Mouse (Mus musculus) neural tube, embryonic 13.5 days (tissue): Measurements from ENCODE around the gene Erg. TPM values are rescaled to one million over a fixed set of nuclear protein-coding genes. Genes with fewer than 3 reads are reported as not detected.

Experiments
- ATAC-seq: fragments of 200-750 bp; cut with Nextera tagmentation; 2 replicates; pipeline ENCODE4 v1.8.0; 2017; ENCODE audit warnings: low read depth, mild to moderate bottlenecking, moderate TSS enrichment, moderate library complexity
- H3K27ac ChIP-seq: fragments of 300-500 bp; sonication (generic); replicated peaks from 2 replicates; pipeline ENCODE4 v1.5.1; 2015; ENCODE audit warnings: moderate library complexity, mild to moderate bottlenecking, inconsistent platforms
- H3K27me3 ChIP-seq: fragments of 300-500 bp; sonication (generic); 2 replicates; pipeline ENCODE4 v1.6.1; 2015; ENCODE audit warnings: mild to moderate bottlenecking, inconsistent platforms
- H3K36me3 ChIP-seq: fragments of 300-500 bp; sonication (generic); 2 replicates; pipeline ENCODE4 v1.6.1; 2015; ENCODE audit warnings: mild to moderate bottlenecking, inconsistent platforms
- H3K4me1 ChIP-seq: fragments of 300-500 bp; sonication (generic); replicated peaks from 2 replicates; pipeline ENCODE4 v1.6.1; 2015; ENCODE audit warnings: inconsistent platforms
- H3K4me2 ChIP-seq: fragments of 300-500 bp; sonication (generic); 2 replicates; pipeline ENCODE4 v1.6.1; 2015; ENCODE audit warnings: inconsistent platforms, mild to moderate bottlenecking, moderate library complexity
- H3K4me3 ChIP-seq: fragments of 300-500 bp; sonication (generic); 2 replicates; pipeline ENCODE4 v1.5.1; 2015; ENCODE audit warnings: mild to moderate bottlenecking, inconsistent platforms
- H3K9ac ChIP-seq: fragments of 300-500 bp; sonication (generic); 2 replicates; pipeline ENCODE4 v1.6.1; 2015; ENCODE audit warnings: moderate library complexity, mild to moderate bottlenecking, inconsistent platforms
- H3K9me3 ChIP-seq: fragments of 300-500 bp; sonication (generic); 2 replicates; pipeline ENCODE4 v1.6.1; 2016; ENCODE audit warnings: inconsistent platforms
- WGBS: fragments of 180-500 bp; shearing (Covaris S2); methylation state at CpG from one replicate; pipeline ENCODE4 v1.1.7; 2015; 5-methylcytosine and 5-hydroxymethylcytosine counted together
- polyA plus RNA-seq: library from polyadenylated mRNA; unstranded; fragments of >200 nt; fragmentation: Nextera tagmentation; extraction: Ambion mirVana; gene quantifications from 2 replicates; pipeline ENCODE4 v1.2.1, GENCODE M21; 2015

Gene Erg
- polyA plus RNA-seq, 1 experiment from 2014 or later, result 3.3 TPM

GRCm38 (mm10) chr16:95467893-95468292 lies 118.5 kb downstream of the Erg start:
- no peak overlapping the region for H3K4me3 ChIP-seq
- no peaks in the 10 kb centered on the region for H3K9me3 ChIP-seq
- H3K27me3 ChIP-seq, result no peaks in the 10 kb centered on the region
- no peak for ATAC-seq
- H3K4me1 ChIP-seq, result no peaks in the 10 kb centered on the region
- no peak overlapping the region for H3K4me2 ChIP-seq
- H3K9ac ChIP-seq, result no peak overlapping the region
- 92% methylated on average over 2 of the region's 2 CpGs for WGBS
- H3K27ac ChIP-seq, result no peak overlapping the region
- no peaks in the 10 kb centered on the region for H3K36me3 ChIP-seq

- H3K4me3 ChIP-seq, result no peak overlapping the region
- no peaks in the 10 kb centered on the region for H3K9me3 ChIP-seq
- H3K4me2 ChIP-seq, result no peak overlapping the region
- no peaks in the 10 kb centered on the region for H3K27me3 ChIP-seq
- WGBS, result 83% methylated on average over 1 of the region's 1 CpGs
- peak; percentile 75; the same call in 1 of the 2 replicates for ATAC-seq
- H3K4me1 ChIP-seq, result peaks cover 12% of the 10 kb centered on the region; the same call in 1 of the 2 replicates
- H3K36me3 ChIP-seq, result no peaks in the 10 kb centered on the region
- H3K27ac ChIP-seq, result no peak overlapping the region
- no peak overlapping the region for H3K9ac ChIP-seq
Observed at GRCm38 (mm10) chr16:95466548-95466947, 119.8 kb downstream of the Erg start.

GRCm38 (mm10) chr16:95464609-95465008 lies 121.8 kb downstream of the Erg start:
- no peak overlapping the region for H3K27ac ChIP-seq
- 76% methylated on average over 8 of the region's 8 CpGs for WGBS
- H3K4me3 ChIP-seq, result no peak overlapping the region
- H3K4me1 ChIP-seq, result peaks cover 13% of the 10 kb centered on the region; the same call in 1 of the 2 replicates
- no peak for ATAC-seq
- no peak overlapping the region for H3K4me2 ChIP-seq
- H3K27me3 ChIP-seq, result no peaks in the 10 kb centered on the region
- no peaks in the 10 kb centered on the region for H3K36me3 ChIP-seq
- H3K9me3 ChIP-seq, result no peaks in the 10 kb centered on the region
- no peak overlapping the region for H3K9ac ChIP-seq

GRCm38 (mm10) chr16:95463796-95464195 lies 122.6 kb downstream of the Erg start:
- Histone ChIP-seq H3K4me1 (peaks cover 13% of the 10 kb centered on the region; the same call in 1 of the 2 replicates), H3K9ac (no peak overlapping the region), H3K4me2 (no peak overlapping the region), H3K36me3 (no peaks in the 10 kb centered on the region), H3K4me3 (no peak overlapping the region), H3K9me3 (no peaks in the 10 kb centered on the region), H3K27me3 (no peaks in the 10 kb centered on the region), H3K27ac (no peak overlapping the region)
- 66% methylated on average over 6 of the region's 6 CpGs for WGBS
- ATAC-seq, result no peak

- Histone ChIP-seq H3K9me3 (no peaks in the 10 kb centered on the region), H3K4me2 (no peak overlapping the region), H3K4me1 (peaks cover 13% of the 10 kb centered on the region; the same call in 1 of the 2 replicates), H3K36me3 (no peaks in the 10 kb centered on the region), H3K27me3 (no peaks in the 10 kb centered on the region), H3K4me3 (no peak overlapping the region), H3K9ac (no peak overlapping the region), H3K27ac (no peak overlapping the region)
- no peak for ATAC-seq
- 84% methylated on average over 7 of the region's 7 CpGs for WGBS
Observed at GRCm38 (mm10) chr16:95461941-95462340, 124.5 kb downstream of the Erg start.

- Histone ChIP-seq H3K4me3 (no peak overlapping the region), H3K36me3 (no peaks in the 10 kb centered on the region), H3K4me1 (peaks cover 13% of the 10 kb centered on the region; the same call in 1 of the 2 replicates), H3K27ac (no peak overlapping the region), H3K9me3 (no peaks in the 10 kb centered on the region), H3K9ac (no peak overlapping the region), H3K27me3 (no peaks in the 10 kb centered on the region), H3K4me2 (no peak overlapping the region)
- 80% methylated on average over 2 of the region's 2 CpGs for WGBS
- no peak for ATAC-seq
Observed at GRCm38 (mm10) chr16:95460336-95460735, 126.1 kb downstream of the Erg start.

GRCm38 (mm10) chr16:95459325-95459691 lies 127.1 kb downstream of the Erg start:
- 81% methylated on average over 5 of the region's 5 CpGs for whole genome bisulfite sequencing
- H3K4me3 ChIP-seq, result no peak overlapping the region
- H3K27ac ChIP-seq, result no peak overlapping the region
- no peaks in the 10 kb centered on the region for H3K9me3 ChIP-seq
- H3K9ac ChIP-seq, result no peak overlapping the region
- H3K4me2 ChIP-seq, result no peak overlapping the region
- H3K4me1 ChIP-seq, result peaks cover 13% of the 10 kb centered on the region; the same call in 1 of the 2 replicates
- H3K27me3 ChIP-seq, result no peaks in the 10 kb centered on the region
- no peak for ATAC-seq
- no peaks in the 10 kb centered on the region for H3K36me3 ChIP-seq

- no peaks in the 10 kb centered on the region for H3K36me3 ChIP-seq
- H3K4me1 ChIP-seq, result peaks cover 13% of the 10 kb centered on the region; the same call in 1 of the 2 replicates
- peak overlapping the region; percentile 17 for H3K4me3 ChIP-seq
- H3K27me3 ChIP-seq, result no peaks in the 10 kb centered on the region
- WGBS, result 91% methylated on average over 17 of the region's 17 CpGs
- H3K27ac ChIP-seq, result peak overlapping the region; percentile 59
- H3K4me2 ChIP-seq, result no peak overlapping the region
- no peak for ATAC-seq
- H3K9me3 ChIP-seq, result no peaks in the 10 kb centered on the region
- no peak overlapping the region; the same call in 1 of the 2 replicates for H3K9ac ChIP-seq
Observed at GRCm38 (mm10) chr16:95458590-95459324, 127.6 kb downstream of the Erg start.

GRCm38 (mm10) chr16:95457006-95457405 lies 129.4 kb downstream of the Erg start:
- Histone ChIP-seq H3K4me1 (peaks cover 5% of the 10 kb centered on the region; the same call in 1 of the 2 replicates), H3K9me3 (no peaks in the 10 kb centered on the region), H3K9ac (0 out of 2 replicates have a peak overlapping the region, but pooled peaks have one; percentile 22), H3K27ac (no peak overlapping the region), H3K4me2 (no peak overlapping the region), H3K27me3 (no peaks in the 10 kb centered on the region), H3K4me3 (0 out of 2 replicates have a peak overlapping the region, but pooled peaks have one; percentile 17), H3K36me3 (no peaks in the 10 kb centered on the region)
- 85% methylated on average over 3 of the region's 3 CpGs for WGBS
- ATAC-seq, result no peak

GRCm38 (mm10) chr16:95455896-95456295 lies 130.5 kb downstream of the Erg start:
- H3K9ac ChIP-seq, result no peak overlapping the region
- ATAC-seq, result no peak
- no peaks in the 10 kb centered on the region for H3K9me3 ChIP-seq
- no peak overlapping the region for H3K27ac ChIP-seq
- no peak overlapping the region; the same call in 1 of the 2 replicates for H3K4me3 ChIP-seq
- no peaks in the 10 kb centered on the region for H3K36me3 ChIP-seq
- H3K27me3 ChIP-seq, result no peaks in the 10 kb centered on the region
- 87% methylated on average over 8 of the region's 8 CpGs for WGBS
- H3K4me1 ChIP-seq, result no peaks in the 10 kb centered on the region
- H3K4me2 ChIP-seq, result no peak overlapping the region

- no peak overlapping the region for H3K9ac ChIP-seq
- WGBS, result 86% methylated on average over 5 of the region's 5 CpGs
- no peaks in the 10 kb centered on the region for H3K9me3 ChIP-seq
- H3K4me1 ChIP-seq, result no peaks in the 10 kb centered on the region
- no peak overlapping the region for H3K27ac ChIP-seq
- H3K27me3 ChIP-seq, result no peaks in the 10 kb centered on the region
- H3K4me2 ChIP-seq, result no peak overlapping the region
- H3K36me3 ChIP-seq, result no peaks in the 10 kb centered on the region
- H3K4me3 ChIP-seq, result no peak overlapping the region
- ATAC-seq, result no peak
Observed at GRCm38 (mm10) chr16:95455461-95455860, 130.9 kb downstream of the Erg start.

- no peak overlapping the region for H3K9ac ChIP-seq
- no peak overlapping the region for H3K4me2 ChIP-seq
- H3K36me3 ChIP-seq, result no peaks in the 10 kb centered on the region
- no peak for ATAC-seq
- peaks cover 13% of the 10 kb centered on the region for H3K4me1 ChIP-seq
- no peaks in the 10 kb centered on the region for H3K27me3 ChIP-seq
- WGBS, result 85% methylated on average over 8 of the region's 8 CpGs
- no peak overlapping the region for H3K4me3 ChIP-seq
- no peaks in the 10 kb centered on the region for H3K9me3 ChIP-seq
- no peak overlapping the region for H3K27ac ChIP-seq
Observed at GRCm38 (mm10) chr16:95452411-95452810, 134.0 kb downstream of the Erg start.

- no peak overlapping the region; the same call in 1 of the 2 replicates for H3K27ac ChIP-seq
- 66% methylated on average over 5 of the region's 5 CpGs for WGBS
- H3K27me3 ChIP-seq, result no peaks in the 10 kb centered on the region
- H3K4me3 ChIP-seq, result no peak overlapping the region
- H3K36me3 ChIP-seq, result no peaks in the 10 kb centered on the region
- peaks cover 13% of the 10 kb centered on the region for H3K4me1 ChIP-seq
- H3K9ac ChIP-seq, result no peak overlapping the region
- H3K9me3 ChIP-seq, result no peaks in the 10 kb centered on the region
- no peak overlapping the region for H3K4me2 ChIP-seq
- ATAC-seq, result no peak
Observed at GRCm38 (mm10) chr16:95449361-95449725, 137.1 kb downstream of the Erg start.
